Mouse (Mus musculus) midbrain, embryonic 11.5 days (tissue): ENCODE data around the gene Ppme1. TPM values are rescaled to one million over a fixed set of nuclear protein-coding genes. Genes with fewer than 3 reads are reported as not detected.

Source experiments
- ATAC-seq: fragments of 200-750 bp; cut with Nextera tagmentation; 2 replicates; pipeline ENCODE4 v1.8.0; 2017; ENCODE audit warnings: moderate TSS enrichment, moderate library complexity; ENCODE audit not compliant: low FRiP score
- DNase-seq: peaks from one replicate; pipeline ENCODE4 v3.0.0; 2015; ENCODE audit warnings: low spot score; ENCODE audit errors: missing footprints
- H3K27ac ChIP-seq: fragments of 300-500 bp; sonication (generic); 2 replicates; pipeline ENCODE4 v1.5.1; 2014; ENCODE audit warnings: low read depth, low read length
- H3K27me3 ChIP-seq: fragments of 300-500 bp; sonication (generic); 2 replicates; pipeline ENCODE4 v1.6.1; 2014; ENCODE audit warnings: mild to moderate bottlenecking, low read length, moderate library complexity, mixed read lengths; ENCODE audit not compliant: control insufficient read depth, insufficient read depth
- H3K36me3 ChIP-seq: fragments of 300-500 bp; sonication (generic); 2 replicates; pipeline ENCODE4 v1.6.1; 2014; ENCODE audit warnings: mild to moderate bottlenecking, low read length, moderate library complexity, mixed read lengths; ENCODE audit not compliant: control insufficient read depth, insufficient read depth
- H3K4me1 ChIP-seq: fragments of 300-500 bp; sonication (generic); 2 replicates; pipeline ENCODE4 v1.6.1; 2014; ENCODE audit warnings: low read length; ENCODE audit not compliant: control insufficient read depth, insufficient read depth
- H3K4me2 ChIP-seq: fragments of 300-500 bp; sonication (generic); 2 replicates; pipeline ENCODE4 v1.6.1; 2014; ENCODE audit warnings: mild to moderate bottlenecking, moderate library complexity
- H3K4me3 ChIP-seq: fragments of 300-500 bp; sonication (generic); 2 replicates; pipeline ENCODE4 v1.5.1; 2014; ENCODE audit warnings: low read depth, low read length
- H3K9ac ChIP-seq: fragments of 300-500 bp; sonication (generic); 2 replicates; pipeline ENCODE4 v1.6.1; 2014; ENCODE audit warnings: low read length
- H3K9me3 ChIP-seq: fragments of 300-500 bp; sonication (generic); 2 replicates; pipeline ENCODE4 v1.6.1; 2016; ENCODE audit warnings: low read length; ENCODE audit not compliant: control insufficient read depth
- WGBS: fragments of 180-500 bp; shearing (Covaris S2); extraction: QIAGEN DNeasy Blood & Tissue Kit; methylation state at CpG from one replicate; pipeline ENCODE4 v1.1.7; 2014; 5-methylcytosine and 5-hydroxymethylcytosine counted together
- polyA plus RNA-seq: library from polyadenylated mRNA; unstranded; fragments of >200 nt; fragmentation: Nextera tagmentation; extraction: Ambion mirVana; gene quantifications from 2 replicates; pipeline ENCODE4 v1.2.1, GENCODE M21; 2014

The Ppme1 gene
- polyA plus RNA-seq, 1 experiment from 2014 or later = 95.4 TPM

- H3K4me3 ChIP-seq = no peak overlapping the region
- no peak overlapping the region for H3K4me2 ChIP-seq
- ATAC-seq (no peak), DNase-seq (no peak)
- H3K27ac ChIP-seq = no peak overlapping the region
- no peaks in the 10 kb centered on the region for H3K27me3 ChIP-seq
- H3K9ac ChIP-seq = no peak overlapping the region
- no peaks in the 10 kb centered on the region for H3K9me3 ChIP-seq
- no peaks in the 10 kb centered on the region for H3K36me3 ChIP-seq
- no peaks in the 10 kb centered on the region for H3K4me1 ChIP-seq
- WGBS = 91% methylated on average over 4 of the region's 4 CpGs
Measured at GRCm38 (mm10) chr7:100354984-100355383, 17.1 kb downstream of the Ppme1 start.

GRCm38 (mm10) chr7:100335921-100336320 lies 36.2 kb downstream of the Ppme1 start:
- WGBS = 94% methylated on average over 2 of the region's 2 CpGs
- ATAC-seq = no peak
- Histone ChIP-seq H3K4me2 (no peak overlapping the region), H3K27ac (no peak overlapping the region), H3K36me3 (peaks cover 22% of the 10 kb centered on the region), H3K4me1 (no peaks in the 10 kb centered on the region), H3K4me3 (no peak overlapping the region), H3K9ac (no peak overlapping the region), H3K27me3 (no peaks in the 10 kb centered on the region), H3K9me3 (no peaks in the 10 kb centered on the region)
- DNase-seq = no peak

- 95% methylated on average over 3 of the region's 3 CpGs for WGBS
- Histone ChIP-seq H3K27me3 (no peaks in the 10 kb centered on the region), H3K4me3 (no peak overlapping the region), H3K27ac (no peak overlapping the region), H3K36me3 (peaks cover 30% of the 10 kb centered on the region; the same call in 1 of the 2 replicates), H3K9me3 (no peaks in the 10 kb centered on the region), H3K4me1 (no peaks in the 10 kb centered on the region), H3K9ac (no peak overlapping the region), H3K4me2 (no peak overlapping the region)
- DNase-seq (no peak), ATAC-seq (no peak)
Measured at GRCm38 (mm10) chr7:100331269-100331668, 40.8 kb downstream of the Ppme1 start.

GRCm38 (mm10) chr7:100328636-100329035 lies 43.5 kb downstream of the Ppme1 start:
- Histone ChIP-seq H3K4me2 (no peak overlapping the region), H3K27ac (no peak overlapping the region), H3K9me3 (no peaks in the 10 kb centered on the region), H3K4me1 (no peaks in the 10 kb centered on the region), H3K4me3 (no peak overlapping the region), H3K27me3 (no peaks in the 10 kb centered on the region), H3K36me3 (0 out of 2 replicates have a peak, but pooled peaks cover 21% of the 10 kb centered on the region), H3K9ac (no peak overlapping the region)
- no peak for ATAC-seq
- 94% methylated on average over 4 of the region's 4 CpGs for WGBS
- no peak for DNase-seq

GRCm38 (mm10) chr7:100327514-100327913 lies 44.6 kb downstream of the Ppme1 start:
- no peak overlapping the region for H3K4me2 ChIP-seq
- no peak overlapping the region for H3K9ac ChIP-seq
- H3K4me3 ChIP-seq = no peak overlapping the region
- DNase-seq (no peak), ATAC-seq (no peak)
- no peaks in the 10 kb centered on the region for H3K4me1 ChIP-seq
- no peak overlapping the region for H3K27ac ChIP-seq
- 92% methylated on average over 7 of the region's 7 CpGs for WGBS
- H3K36me3 ChIP-seq = 0 out of 2 replicates have a peak, but pooled peaks cover 17% of the 10 kb centered on the region
- no peaks in the 10 kb centered on the region for H3K9me3 ChIP-seq
- H3K27me3 ChIP-seq = no peaks in the 10 kb centered on the region

- H3K9ac ChIP-seq = no peak overlapping the region
- ATAC-seq = no peak
- H3K27ac ChIP-seq = no peak overlapping the region
- H3K36me3 ChIP-seq = 0 out of 2 replicates have a peak, but pooled peaks cover 15% of the 10 kb centered on the region
- no peak for DNase-seq
- H3K4me1 ChIP-seq = no peaks in the 10 kb centered on the region
- no peaks in the 10 kb centered on the region for H3K27me3 ChIP-seq
- 84% methylated on average over 6 of the region's 6 CpGs for WGBS
- H3K4me2 ChIP-seq = no peak overlapping the region
- no peaks in the 10 kb centered on the region for H3K9me3 ChIP-seq
- no peak overlapping the region for H3K4me3 ChIP-seq
Measured at GRCm38 (mm10) chr7:100325482-100325881, 46.6 kb downstream of the Ppme1 start.

GRCm38 (mm10) chr7:100323721-100324120 lies 48.4 kb downstream of the Ppme1 start:
- Histone ChIP-seq H3K27me3 (no peaks in the 10 kb centered on the region), H3K36me3 (0 out of 2 replicates have a peak, but pooled peaks cover 11% of the 10 kb centered on the region), H3K4me3 (no peak overlapping the region), H3K9me3 (no peaks in the 10 kb centered on the region), H3K9ac (no peak overlapping the region), H3K4me1 (no peaks in the 10 kb centered on the region), H3K27ac (no peak overlapping the region), H3K4me2 (no peak overlapping the region)
- DNase-seq = no peak
- WGBS = 92% methylated on average over 3 of the region's 3 CpGs
- ATAC-seq = no peak

- Histone ChIP-seq H3K4me3 (no peak overlapping the region), H3K36me3 (no peaks in the 10 kb centered on the region), H3K9me3 (no peaks in the 10 kb centered on the region), H3K27ac (no peak overlapping the region), H3K27me3 (no peaks in the 10 kb centered on the region), H3K4me2 (no peak overlapping the region), H3K4me1 (no peaks in the 10 kb centered on the region), H3K9ac (no peak overlapping the region)
- DNase-seq (no peak), ATAC-seq (no peak)
- 95% methylated on average over 5 of the region's 5 CpGs for WGBS
Measured at GRCm38 (mm10) chr7:100317534-100317933, 54.6 kb downstream of the Ppme1 start.

- Histone ChIP-seq H3K9ac (no peak overlapping the region), H3K36me3 (no peaks in the 10 kb centered on the region), H3K27me3 (no peaks in the 10 kb centered on the region), H3K27ac (no peak overlapping the region), H3K4me2 (no peak overlapping the region), H3K4me3 (no peak overlapping the region), H3K4me1 (no peaks in the 10 kb centered on the region), H3K9me3 (no peaks in the 10 kb centered on the region)
- WGBS = 92% methylated on average over 8 of the region's 8 CpGs
- ATAC-seq = no peak
- DNase-seq = no peak
Measured at GRCm38 (mm10) chr7:100316924-100317323, 55.2 kb downstream of the Ppme1 start.

- WGBS = 87% methylated on average over 4 of the region's 4 CpGs
Measured at GRCm38 (mm10) chr7:100312716-100313115, 59.4 kb downstream of the Ppme1 start.

More at GRCm38 (mm10) chr7:100312716-100313115, 59.4 kb downstream of the Ppme1 start:
- no peak for ATAC-seq
- no peak overlapping the region for H3K27ac ChIP-seq
- peaks cover 8% of the 10 kb centered on the region for H3K4me1 ChIP-seq
- H3K4me3 ChIP-seq = no peak overlapping the region
- H3K9ac ChIP-seq = no peak overlapping the region
- no peaks in the 10 kb centered on the region for H3K36me3 ChIP-seq
- H3K27me3 ChIP-seq = no peaks in the 10 kb centered on the region
- DNase-seq = no peak
- no peaks in the 10 kb centered on the region for H3K9me3 ChIP-seq
- no peak overlapping the region for H3K4me2 ChIP-seq
